Mouse (Mus musculus) small intestine, adult 2 months (tissue): Measurements from ENCODE around the gene Idua.

Experiments used
- CTCF ChIP-seq: fragments of 200-500 bp; IDR thresholded peaks from 2 replicates; pipeline ENCODE4 v1.5.1; 2012; ENCODE audit warnings: low read depth, mild to moderate bottlenecking, control low read depth, inconsistent platforms, low read length, moderate library complexity, mixed read lengths; ENCODE audit not compliant: insufficient replicate concordance, insufficient read length; ENCODE audit errors: extremely low read depth
- POLR2A ChIP-seq: fragments of 200-500 bp; IDR thresholded peaks from 2 replicates; pipeline ENCODE4 v1.6.1; 2012; ENCODE audit warnings: low read depth, mild to moderate bottlenecking, control low read depth, inconsistent platforms, low read length, moderate library complexity

DNA sequence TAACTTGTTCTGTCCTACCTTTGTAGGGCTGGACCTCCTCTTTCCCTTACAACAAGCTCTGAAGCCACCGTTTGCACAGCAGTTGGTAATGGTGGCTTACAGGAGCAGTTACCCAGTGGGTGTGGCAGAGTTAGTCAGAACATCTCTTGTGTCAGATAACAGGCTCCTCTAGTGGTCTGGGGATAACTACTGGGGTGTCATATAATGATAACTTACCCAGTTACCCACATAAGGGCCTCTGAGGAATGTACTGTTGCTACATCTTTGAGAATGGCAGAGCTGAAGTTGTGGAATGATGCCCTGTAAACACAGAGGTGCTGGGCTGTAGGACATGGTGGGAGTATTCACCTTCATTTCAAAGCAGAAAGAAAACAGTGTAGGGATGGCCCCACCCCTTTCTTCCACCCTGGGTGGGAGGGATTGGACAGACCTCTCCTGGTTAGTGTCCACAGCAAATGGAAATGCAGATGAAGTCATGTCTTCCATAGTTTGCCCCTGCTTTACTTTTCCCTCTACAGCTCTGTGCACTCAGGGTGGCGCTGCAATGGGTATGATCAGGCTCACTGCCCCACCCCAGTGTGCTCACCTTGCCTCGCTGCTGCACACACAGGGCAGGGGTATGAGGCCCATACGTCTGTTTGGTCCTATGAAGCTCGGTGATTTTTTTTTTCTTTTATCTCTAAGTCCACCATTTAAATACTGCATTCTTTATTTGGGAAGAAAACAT, 16.8 kb downstream of the Idua start:
- TF ChIP-seq POLR2A (no peak), CTCF (no peak)
